Mouse (Mus musculus) neutrophil, adult 5-6 weeks (primary cell): ENCODE results near the gene Cckbr. TPM values are rescaled to one million over a fixed set of nuclear protein-coding genes. Genes with fewer than 3 reads are reported as not detected.

Source experiments
- total RNA-seq: library from RNA; stranded (forward); fragments of 200-1000 nt; gene quantifications from 2 replicates; pipeline ENCODE4 v1.2.3, GENCODE M21; 2017

Gene Cckbr
- total RNA-seq, 1 experiment from 2014 or later, result not detected

Other genes starting within 250 kb of the Cckbr start
- not detected in 2 replicates for gene Olfr685, start 239.7 kb upstream of the Cckbr start, total RNA-seq
- gene Olfr686, start 218.2 kb upstream of the Cckbr start, total RNA-seq, result not detected in 2 replicates
- not detected in 2 replicates for gene Olfr688, start 137.6 kb upstream of the Cckbr start, total RNA-seq
- gene Olfr689, start 114.6 kb upstream of the Cckbr start, total RNA-seq, result not detected in 2 replicates
- 0.70 and 0.74 TPM in 2 replicates for gene Olfr690, start 91.6 kb upstream of the Cckbr start, total RNA-seq
- 0.37 and 1.0 TPM in 2 replicates for gene Olfr691, start 83.5 kb upstream of the Cckbr start, total RNA-seq
- not detected in 2 replicates for gene Olfr692, start 57.5 kb upstream of the Cckbr start, total RNA-seq
- gene Gm5901, start 50.7 kb upstream of the Cckbr start, total RNA-seq, result 1.2 TPM in 1 of 2 replicates, not detected in the other
- 57.8 and 59.1 TPM in 2 replicates for gene Fam160a2, start 25.7 kb upstream of the Cckbr start, total RNA-seq
- gene Cnga4, start 21.2 kb upstream of the Cckbr start, total RNA-seq, result not detected in 2 replicates
- gene Cavin3, start 56.6 kb downstream of the Cckbr start, total RNA-seq, result not detected in 2 replicates
- 19.6 and 26.4 TPM in 2 replicates for gene Smpd1, start 128.6 kb downstream of the Cckbr start, total RNA-seq
- 1.8 and 5.6 TPM in 2 replicates for gene Apbb1, start 155.9 kb downstream of the Cckbr start, total RNA-seq
- not detected in 2 replicates for gene Hpx, start 174.4 kb downstream of the Cckbr start, total RNA-seq
- 23.3 and 23.5 TPM in 2 replicates for gene Trim3, start 207.8 kb downstream of the Cckbr start, total RNA-seq
- 102 and 144 TPM in 2 replicates for gene Timm10b, start 214.3 kb downstream of the Cckbr start, total RNA-seq
- 24.2 and 28.5 TPM in 2 replicates for gene Arfip2, start 214.7 kb downstream of the Cckbr start, total RNA-seq
- gene Gm45799, start 214.8 kb downstream of the Cckbr start, total RNA-seq, result 4.7 and 16.1 TPM in 2 replicates
- gene Dnhd1, start 225.1 kb downstream of the Cckbr start, total RNA-seq, result 9.4 and 11.7 TPM in 2 replicates